Mouse (Mus musculus): ENCODE results near the gene Fndc3b.

The Fndc3b gene

GRCm38 (mm10) chr3:27469971-27470370 is 241.1 kb downstream of the Fndc3b start:
- in situ Hi-C loops (cut with MboI, MseI): loop anchor here in 1 of 2 experiments (5.0 kb wide), 1 partner anchor 223 kb away; no protein-coding TSS in a partner anchor

- in situ Hi-C loops (cut with MboI, MseI): loop anchor here in 1 of 2 experiments (5.0 kb wide), 1 partner anchor 220 kb away; no protein-coding TSS in a partner anchor
Measured at GRCm38 (mm10) chr3:27467505-27468020, 243.5 kb downstream of the Fndc3b start.

DNA sequence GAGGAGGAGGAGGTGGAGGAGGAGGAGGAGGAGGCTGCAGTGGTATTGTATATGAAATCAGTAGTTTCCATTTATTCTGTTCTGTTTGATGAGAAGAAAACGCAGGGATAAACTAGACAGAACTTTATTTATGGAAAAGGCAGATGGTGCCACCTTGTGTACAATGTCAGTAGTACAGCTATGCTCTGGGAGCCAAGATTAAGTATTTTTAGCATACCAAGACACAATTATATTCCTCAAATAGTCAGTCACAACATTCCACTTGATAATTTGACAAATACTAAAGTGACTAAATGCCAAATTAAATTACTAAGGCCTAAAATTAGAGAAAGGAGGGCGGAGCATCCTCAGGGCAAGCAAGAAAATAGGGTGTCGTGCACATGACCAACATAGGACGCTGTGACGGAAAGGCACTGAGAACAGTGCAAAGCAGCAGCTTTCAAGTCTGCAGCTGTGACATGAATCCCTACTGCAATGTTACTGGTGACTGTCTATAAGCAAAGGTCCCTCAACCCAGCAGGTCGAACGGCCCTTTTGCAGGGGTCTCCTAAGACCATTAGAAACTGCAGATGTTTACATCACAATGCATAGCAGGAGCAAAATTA is 244.7 kb downstream of the Fndc3b start:
- in situ Hi-C loops (cut with MboI, MseI): loop anchor here in 1 of 2 experiments (5.0 kb wide), 1 partner anchor 219 kb away; no protein-coding TSS in a partner anchor

GRCm38 (mm10) chr3:27463373-27463772 is 247.7 kb downstream of the Fndc3b start:
- in situ Hi-C loops (cut with MboI, MseI): no loop called here

DNA sequence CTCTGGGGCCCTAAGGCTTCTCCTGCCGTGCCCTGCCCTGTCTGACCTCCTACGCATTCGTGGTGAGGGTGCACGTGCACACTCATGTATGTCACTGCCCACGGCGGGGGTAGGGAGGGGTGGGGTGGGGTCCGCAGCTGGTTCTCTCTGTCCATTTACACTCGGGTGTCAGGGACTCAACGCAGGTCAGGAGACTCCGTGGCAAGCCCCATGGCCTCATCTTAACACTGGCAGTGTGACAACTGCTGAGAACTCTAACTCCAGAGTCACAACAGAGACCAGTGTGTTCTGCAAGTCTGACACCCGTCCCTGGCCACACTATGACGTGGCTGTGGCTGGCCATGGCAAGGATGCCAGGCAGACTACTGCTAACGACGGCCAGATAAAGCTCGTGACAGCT is 248.2 kb downstream of the Fndc3b start:
- in situ Hi-C loops (cut with MboI, MseI): no loop called here

GRCm38 (mm10) chr3:27462316-27462902 is 248.7 kb downstream of the Fndc3b start:
- in situ Hi-C loops (cut with MboI, MseI): no loop called here

DNA sequence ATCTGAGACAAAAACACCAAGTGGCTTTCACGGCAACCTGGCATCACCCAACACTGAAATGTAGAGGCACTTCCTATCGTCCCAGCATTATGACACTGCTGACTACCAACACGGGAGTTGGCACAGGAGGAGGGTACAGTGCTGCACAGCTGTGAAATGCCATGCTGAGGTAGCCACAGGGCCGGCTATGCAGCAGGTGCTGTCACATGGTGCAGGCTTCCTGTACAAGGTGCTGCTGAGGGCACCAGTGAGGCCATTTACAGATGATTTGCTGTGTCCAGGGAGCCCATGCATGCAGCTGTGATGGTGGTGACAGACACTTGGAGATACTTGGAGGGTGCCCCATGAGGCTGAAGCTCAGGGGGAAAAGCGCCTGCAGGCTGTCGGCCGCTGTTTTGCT is 249.2 kb downstream of the Fndc3b start:
- in situ Hi-C loops (cut with MboI, MseI): no loop called here

DNA sequence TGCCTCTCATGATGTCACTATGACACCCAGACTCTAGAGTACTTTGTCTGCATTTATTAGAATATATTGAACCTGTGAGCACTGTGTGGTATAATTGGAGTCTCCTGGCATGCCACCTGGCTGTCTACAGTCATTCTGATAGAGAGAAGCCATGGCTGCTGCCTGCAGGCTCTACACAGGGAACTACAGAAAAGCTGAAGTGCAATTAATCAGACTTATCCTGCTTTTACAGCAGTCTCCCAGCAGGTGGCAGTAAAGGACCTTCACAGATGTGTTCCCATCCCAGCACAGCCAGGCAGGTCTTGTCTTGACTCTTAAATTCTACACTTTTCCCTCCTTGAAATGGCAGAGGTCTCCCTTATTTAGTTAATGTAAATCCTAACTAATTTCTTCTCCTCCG is 250.1 kb downstream of the Fndc3b start:
- in situ Hi-C loops (cut with MboI, MseI): no loop called here

GRCm38 (mm10) chr3:27458416-27458815 is 252.7 kb downstream of the Fndc3b start:
- in situ Hi-C loops (cut with MboI, MseI): loop anchor here (5.0 kb wide), 3 partner anchors 121 to 191 kb away; no protein-coding TSS in a partner anchor

DNA sequence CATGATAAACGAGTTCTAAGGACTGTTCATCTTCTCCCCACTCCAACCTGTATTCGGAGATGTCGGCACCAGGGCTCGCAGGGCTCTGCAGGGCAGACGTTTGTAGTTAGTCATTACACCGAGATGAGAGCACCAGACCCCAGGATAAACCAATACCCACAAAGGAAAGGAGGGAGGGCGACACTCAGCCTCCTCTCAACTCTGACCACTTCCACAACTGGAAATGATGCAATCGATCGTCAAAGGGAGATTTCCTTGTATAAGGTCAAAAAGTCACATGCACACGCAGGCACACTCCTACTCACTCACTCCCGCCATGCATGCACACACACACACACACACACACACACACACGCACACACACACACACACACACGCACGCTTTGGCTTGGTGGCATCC is 254.6 kb downstream of the Fndc3b start:
- in situ Hi-C loops (cut with MboI, MseI): loop anchor here (5.0 kb wide), 3 partner anchors 119 to 189 kb away; no protein-coding TSS in a partner anchor

- in situ Hi-C loops (cut with MboI, MseI): loop anchor here (5.0 kb wide), 3 partner anchors 117 to 187 kb away; no protein-coding TSS in a partner anchor
Measured at GRCm38 (mm10) chr3:27454402-27455195, 256.5 kb downstream of the Fndc3b start.

DNA sequence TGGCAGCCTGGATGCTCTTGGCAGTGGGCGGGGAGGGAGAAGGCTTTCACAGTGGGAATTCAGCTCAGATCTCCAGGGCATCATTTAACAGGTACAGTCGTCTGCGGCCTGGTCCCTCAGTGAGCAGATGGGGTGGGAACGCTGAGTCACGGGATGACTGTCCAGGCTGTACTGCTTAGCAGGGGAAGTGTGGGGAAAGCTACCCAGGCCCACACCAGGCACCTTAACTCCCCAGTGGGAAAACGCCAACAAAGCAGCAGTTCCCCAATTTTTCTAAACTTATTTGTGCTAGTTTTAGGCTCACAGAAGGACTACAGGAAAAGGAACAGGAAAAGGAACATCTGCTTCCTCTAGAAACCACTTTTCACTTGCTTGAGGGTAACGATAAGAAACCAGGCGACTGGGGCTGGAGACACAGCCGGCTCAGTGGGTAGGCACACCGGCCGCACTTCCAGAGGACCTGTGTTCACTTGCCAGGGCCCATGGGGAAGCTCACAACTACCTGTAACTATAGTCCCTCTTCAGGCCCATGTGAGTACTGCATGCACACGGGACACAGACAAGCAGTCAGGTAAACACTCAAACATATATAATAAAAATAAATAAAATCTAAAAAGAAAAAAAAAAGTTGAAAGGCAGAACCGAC is 257.5 kb downstream of the Fndc3b start:
- in situ Hi-C loops (cut with MboI, MseI): no loop called here

DNA sequence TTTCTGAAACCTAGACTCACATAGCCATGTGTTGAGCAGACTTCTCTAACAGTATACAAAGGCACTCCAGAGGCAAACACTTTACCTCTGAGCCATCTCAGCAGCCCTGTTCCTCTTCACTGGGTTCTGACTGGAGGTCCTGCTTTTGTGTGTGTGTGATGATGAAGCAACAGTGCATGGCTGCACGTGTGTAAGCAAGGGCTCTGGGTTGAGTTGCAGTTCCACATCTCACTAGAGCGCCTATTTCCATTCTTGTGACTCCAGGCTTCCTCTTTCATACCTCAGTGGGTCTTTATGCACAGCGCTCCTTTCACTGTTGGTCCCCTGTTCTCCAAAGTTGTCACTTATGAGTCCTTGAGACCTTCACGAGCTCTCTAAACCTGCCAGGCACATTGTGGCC is 261.7 kb downstream of the Fndc3b start:
- in situ Hi-C loops (cut with MboI, MseI): no loop called here

- in situ Hi-C loops (cut with MboI, MseI): no loop called here
Measured at GRCm38 (mm10) chr3:27448367-27448766, 262.7 kb downstream of the Fndc3b start.

GRCm38 (mm10) chr3:27439704-27440103 is 271.4 kb downstream of the Fndc3b start:
- in situ Hi-C loops (cut with MboI, MseI): no loop called here

DNA sequence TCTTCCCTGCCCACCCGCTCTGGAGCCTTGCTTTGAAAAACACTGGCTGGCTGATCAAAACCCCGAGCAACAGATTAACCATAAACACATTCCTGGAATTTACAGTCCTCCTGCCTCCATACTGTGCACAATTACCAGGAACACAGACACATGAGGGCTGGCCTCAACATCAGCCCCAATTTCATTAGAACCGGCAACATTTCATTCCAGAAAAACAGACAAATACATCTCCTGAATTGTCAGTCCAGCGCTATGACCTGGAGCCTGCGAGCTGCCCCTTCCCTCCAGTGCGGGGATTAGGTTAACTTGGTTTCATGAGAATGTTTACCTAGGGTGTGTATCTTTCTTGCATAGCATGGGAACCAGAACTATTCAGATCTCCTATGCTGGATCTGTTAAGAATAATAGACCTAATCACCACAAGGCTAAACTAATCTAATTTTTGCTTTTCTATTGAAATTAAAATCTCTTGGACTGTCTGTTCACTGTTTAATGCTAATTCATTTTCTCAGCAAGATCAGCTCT is 275.9 kb downstream of the Fndc3b start:
- in situ Hi-C loops (cut with MboI, MseI): no loop called here

DNA sequence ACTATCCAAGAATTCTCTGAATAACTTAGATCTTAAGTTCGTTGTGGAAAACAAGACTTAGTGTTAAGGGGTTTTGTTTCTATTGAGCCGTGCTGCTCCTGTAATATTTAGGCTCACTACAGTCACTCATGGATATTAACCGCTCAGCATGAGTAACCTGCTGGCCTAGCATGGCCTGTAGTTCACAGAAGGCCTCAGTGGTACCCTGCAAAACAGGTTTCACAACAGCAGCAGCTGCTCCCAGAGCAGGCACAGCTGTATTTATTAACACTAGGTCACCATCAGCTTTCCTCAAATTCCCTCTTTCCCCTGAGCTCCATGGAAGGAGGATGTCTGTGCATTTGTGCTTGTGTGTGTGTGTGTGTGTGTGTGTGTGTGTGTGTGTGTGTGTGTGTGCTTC is 278.1 kb downstream of the Fndc3b start:
- in situ Hi-C loops (cut with MboI, MseI): no loop called here

- in situ Hi-C loops (cut with MboI, MseI): no loop called here
Measured at GRCm38 (mm10) chr3:27430621-27431263, 280.4 kb downstream of the Fndc3b start.

GRCm38 (mm10) chr3:27427406-27427805 is 283.7 kb downstream of the Fndc3b start:
- in situ Hi-C loops (cut with MboI, MseI): no loop called here

- in situ Hi-C loops (cut with MboI, MseI): no loop called here
Measured at GRCm38 (mm10) chr3:27424049-27424667, 286.9 kb downstream of the Fndc3b start.

Measured in T-helper 17 cell (primary cell).